Mouse (Mus musculus) frontal cortex, postnatal 36 days (tissue): ENCODE measurements at regions not wholly inside any gene's neighbourhood (a gene's known extent, or its start where the extent isn't known, plus 50 kb on each side); places are given as distances from the start of the nearest gene placed in this dataset.

Experiments used
- DNase-seq, 2 experiments: peaks; one replicate each; pipeline ENCODE4 v3.0.0; 2022; ENCODE audit warnings: low spot score in 2 of 2

- DNase-seq = no peak
Measured at GRCm38 (mm10) chr2:178830313-178830712, 400.0 kb downstream of the Cdh26 start.

- DNase-seq = peak in 1 of 2 experiments; percentile 33
Measured at GRCm38 (mm10) chr2:178834986-178835385, 404.7 kb downstream of the Cdh26 start.

- DNase-seq = no peak
Measured at GRCm38 (mm10) chr2:178838571-178838970, 408.2 kb downstream of the Cdh26 start.

GRCm38 (mm10) chr2:178840975-178841374 lies 410.6 kb downstream of the Cdh26 start:
- peak; percentile 33 to 49 for DNase-seq

- no peak for DNase-seq
Measured at GRCm38 (mm10) chr2:178842595-178842994, 412.3 kb downstream of the Cdh26 start.

GRCm38 (mm10) chr2:178843458-178843857 lies 413.1 kb downstream of the Cdh26 start:
- no peak for DNase-seq

- DNase-seq = no peak
Measured at GRCm38 (mm10) chr2:178844561-178844960, 414.2 kb downstream of the Cdh26 start.

GRCm38 (mm10) chr2:178850320-178850719 lies 420.0 kb downstream of the Cdh26 start:
- no peak for DNase-seq

GRCm38 (mm10) chr2:178850769-178851168 lies 420.4 kb downstream of the Cdh26 start:
- no peak for DNase-seq

- no peak for DNase-seq
Measured at GRCm38 (mm10) chr2:178854012-178854411, 423.7 kb downstream of the Cdh26 start.

- no peak for DNase-seq
Measured at GRCm38 (mm10) chr2:178854760-178855159, 424.4 kb downstream of the Cdh26 start.

GRCm38 (mm10) chr2:178862620-178863019 lies 432.3 kb downstream of the Cdh26 start:
- DNase-seq = no peak

GRCm38 (mm10) chr2:178867086-178867485 lies 436.8 kb downstream of the Cdh26 start:
- no peak for DNase-seq

GRCm38 (mm10) chr2:178869160-178869559 lies 438.8 kb downstream of the Cdh26 start:
- DNase-seq = no peak

- DNase-seq = no peak
Measured at GRCm38 (mm10) chr2:178878436-178878835, 448.1 kb downstream of the Cdh26 start.

- DNase-seq = peak; percentile 12 to 20
Measured at GRCm38 (mm10) chr2:178885686-178886085, 455.4 kb downstream of the Cdh26 start.

GRCm38 (mm10) chr2:178888704-178889103 lies 458.4 kb downstream of the Cdh26 start:
- DNase-seq = no peak

GRCm38 (mm10) chr2:178902397-178902796 lies 472.1 kb downstream of the Cdh26 start:
- DNase-seq = no peak

GRCm38 (mm10) chr2:178909325-178909724 lies 479.0 kb downstream of the Cdh26 start:
- no peak for DNase-seq

- no peak for DNase-seq
Measured at GRCm38 (mm10) chr2:178911646-178912045, 481.3 kb downstream of the Cdh26 start.

GRCm38 (mm10) chr2:178916316-178917033 lies 486.1 kb downstream of the Cdh26 start:
- no peak for DNase-seq

GRCm38 (mm10) chr2:178924456-178925115 lies 494.3 kb downstream of the Cdh26 start:
- no peak for DNase-seq

GRCm38 (mm10) chr2:178927038-178927660 lies 496.8 kb downstream of the Cdh26 start:
- DNase-seq = no peak
